Mouse (Mus musculus) adrenal gland, adult (tissue): ENCODE measurements at regions not wholly inside any gene's neighbourhood (a gene's known extent, or its start where the extent isn't known, plus 50 kb on each side); places are given as distances from the start of the nearest gene placed in this dataset.
"Not testable (repeated sequence)": the region's sequence is repeated elsewhere in the genome, so short reads cannot be mapped to it uniquely, and the experiment has no call there.

Experiments
- DNase-seq, 2 experiments: peaks; one replicate each; pipeline ENCODE4 v3.0.0; 2022 to 2023; ENCODE audit warnings: low spot score in 1 of 2; ENCODE audit not compliant: inconsistent age in 2 of 2

DNA sequence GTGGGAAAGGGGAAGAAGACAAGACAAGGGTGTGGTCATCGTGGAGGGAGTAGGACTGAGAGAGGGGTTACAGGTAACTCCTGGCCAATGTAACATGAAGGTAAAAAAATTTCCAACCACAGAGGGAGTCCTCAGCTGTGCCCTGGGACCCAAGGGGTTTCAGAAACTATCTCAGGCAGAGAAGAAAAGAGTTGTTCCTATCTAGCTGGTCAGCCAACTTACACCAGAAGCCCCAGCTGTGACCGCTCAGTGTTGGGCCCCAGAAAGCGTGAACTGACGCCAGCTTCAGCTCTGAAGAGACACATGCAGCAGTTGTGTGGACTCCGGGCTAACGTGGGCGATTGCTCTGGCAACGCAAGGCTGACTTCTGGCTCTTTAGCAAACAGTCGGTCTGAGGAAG is 52.2 kb downstream of the Rhob start:
- DNase-seq, result peak in 1 of 2 experiments; percentile 50

DNA sequence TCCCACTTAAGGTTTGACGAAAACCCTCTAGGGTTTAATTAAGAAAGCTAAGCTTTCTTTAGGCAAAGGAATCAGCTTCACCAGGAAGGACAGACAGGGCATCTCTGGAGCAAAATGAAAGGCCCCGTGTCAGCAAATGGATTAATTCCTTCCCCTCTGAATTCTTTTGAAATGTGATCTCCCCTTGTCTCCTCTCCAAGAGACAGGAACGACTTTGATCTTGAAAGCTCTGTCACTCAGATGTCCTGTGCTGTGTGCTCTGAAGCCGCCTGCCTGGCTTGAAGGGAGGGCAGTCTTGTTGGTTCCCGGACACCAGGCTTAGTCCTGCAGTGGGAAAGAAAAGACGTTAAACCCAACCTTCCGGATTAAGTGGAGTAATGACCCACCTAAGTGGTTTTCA is 52.8 kb downstream of the Rhob start:
- DNase-seq, result peak; percentile 47 to 73

DNA sequence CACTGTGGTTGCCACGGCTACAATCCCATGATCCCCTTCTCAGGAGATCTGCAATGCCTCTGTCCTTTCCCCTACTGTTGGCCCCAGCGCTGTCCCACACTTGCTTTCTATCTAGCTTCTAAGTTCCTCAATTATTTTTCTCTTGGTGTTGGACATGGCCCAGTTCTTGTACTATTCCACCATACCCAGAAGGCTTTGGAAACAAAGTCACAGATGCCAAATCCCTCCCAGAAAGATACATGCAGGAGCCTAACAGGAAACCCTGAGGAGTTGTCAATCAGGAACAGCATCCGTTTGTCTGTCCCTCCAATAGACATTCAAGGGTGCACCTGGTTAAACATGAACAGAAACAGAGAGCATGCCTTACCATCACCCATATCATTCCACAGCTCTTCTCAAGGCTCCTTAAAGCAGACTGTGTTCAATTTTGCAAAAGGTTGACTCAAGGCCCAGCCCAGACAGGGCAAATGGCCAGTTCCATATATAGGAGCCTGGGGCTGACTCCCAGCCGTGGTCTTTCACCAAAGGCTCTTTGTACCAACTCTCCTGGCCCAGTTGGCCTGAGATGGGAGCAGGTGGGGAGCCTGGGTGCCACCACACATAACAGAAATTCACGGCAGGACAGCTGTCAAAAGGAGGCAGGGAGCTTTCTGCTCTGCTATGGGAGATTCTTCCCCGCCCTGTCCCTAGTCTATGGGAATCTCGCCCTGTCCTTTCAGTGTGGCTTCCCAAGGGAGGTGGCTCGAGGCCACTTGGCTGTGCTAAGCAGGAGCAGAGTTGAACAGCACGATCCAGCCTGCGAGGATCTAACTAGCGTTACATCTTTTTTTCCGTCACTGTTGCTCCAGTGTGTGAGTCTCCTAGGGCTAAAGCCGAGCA is 54.6 kb downstream of the Rhob start:
- DNase-seq, result peak in 1 of 2 experiments; percentile 78

DNA sequence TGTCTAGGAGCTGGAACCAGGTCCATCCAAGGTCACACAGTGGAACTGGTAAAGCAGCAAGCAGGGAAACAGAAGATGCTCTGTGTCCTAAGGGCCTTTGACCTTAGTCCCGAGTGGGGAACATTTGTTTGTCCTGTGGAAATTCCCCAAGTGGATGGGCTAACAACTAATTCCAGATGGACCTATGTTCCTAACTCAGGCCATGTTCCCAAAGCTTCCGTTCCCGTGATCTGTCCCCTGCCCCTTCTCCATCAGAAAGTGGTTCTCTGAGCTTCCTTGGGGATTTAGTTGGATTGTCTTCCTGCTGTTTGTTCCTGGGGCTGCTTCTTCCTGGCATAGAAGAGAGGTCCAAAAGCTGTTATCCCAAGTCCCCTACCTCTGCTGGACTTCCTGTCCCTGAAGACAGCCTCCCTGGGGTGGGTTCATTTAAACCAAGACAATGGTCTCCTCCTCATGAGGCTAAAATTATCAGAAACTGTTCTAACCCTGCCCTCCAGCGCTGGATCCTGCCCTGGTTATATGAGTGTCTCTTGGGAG is 55.8 kb downstream of the Rhob start:
- DNase-seq, result peak in 1 of 2 experiments; percentile 77

DNA sequence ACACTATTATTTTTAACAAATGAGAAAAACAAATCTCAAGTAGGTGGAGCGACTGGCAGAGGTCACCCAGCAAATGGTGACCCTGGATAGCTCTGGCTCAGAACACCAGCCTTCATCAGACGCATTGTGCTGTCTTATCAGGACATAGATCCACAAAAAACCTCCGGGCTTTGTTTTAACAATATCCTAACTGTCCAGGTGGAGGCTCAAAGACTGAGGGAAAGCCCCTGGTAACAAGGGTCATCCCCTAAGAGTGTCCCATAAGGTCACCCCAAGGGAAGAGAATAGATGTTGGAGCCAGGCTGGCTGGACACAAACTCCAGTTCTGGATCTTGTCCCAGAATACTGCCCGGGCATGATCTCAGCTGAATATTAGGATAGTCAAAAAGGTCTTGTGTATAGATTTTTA is 56.6 kb downstream of the Rhob start:
- peak; percentile 63 to 90 for DNase-seq

DNA sequence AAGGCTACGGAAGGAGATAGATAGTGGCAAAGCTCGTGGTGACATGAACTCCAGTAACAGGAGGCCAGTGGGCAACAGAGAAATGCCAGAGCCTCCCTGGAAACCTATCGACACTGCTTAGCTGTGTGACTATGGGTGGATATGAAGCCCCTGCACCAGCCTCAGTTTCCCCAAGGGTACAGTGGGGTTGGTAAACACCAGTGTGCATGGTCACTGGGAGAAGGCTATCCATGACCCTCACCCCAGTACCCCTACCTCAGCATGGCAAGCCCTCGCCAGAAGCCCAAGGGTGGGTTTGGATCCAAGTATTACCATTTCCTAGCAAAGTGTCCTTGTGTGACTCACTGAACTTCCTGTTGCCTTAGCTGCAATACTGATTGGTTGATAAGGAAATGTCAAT is 58.5 kb downstream of the Rhob start:
- peak in 1 of 2 experiments; percentile 66 for DNase-seq

DNA sequence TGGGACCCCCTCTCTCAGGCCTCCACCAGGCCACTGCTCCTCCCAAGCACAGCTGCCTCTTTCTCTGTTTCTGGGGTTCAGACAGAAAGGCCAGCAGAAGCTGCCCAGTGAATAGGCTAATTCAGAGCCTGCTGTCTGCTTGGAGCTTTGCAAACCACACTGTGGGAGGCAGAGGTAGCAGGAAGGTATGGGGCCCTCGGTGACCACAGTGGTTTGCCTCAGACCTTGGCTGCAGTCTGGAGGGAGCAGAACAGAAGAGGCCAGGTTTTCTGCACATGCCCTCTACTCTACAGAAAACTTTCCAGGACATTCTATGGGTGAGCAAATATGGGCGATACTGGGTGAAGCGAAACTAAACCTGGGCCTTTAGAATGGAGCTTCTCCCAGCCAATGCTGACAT is 59.4 kb downstream of the Rhob start:
- DNase-seq, result peak in 1 of 2 experiments; percentile 49

DNA sequence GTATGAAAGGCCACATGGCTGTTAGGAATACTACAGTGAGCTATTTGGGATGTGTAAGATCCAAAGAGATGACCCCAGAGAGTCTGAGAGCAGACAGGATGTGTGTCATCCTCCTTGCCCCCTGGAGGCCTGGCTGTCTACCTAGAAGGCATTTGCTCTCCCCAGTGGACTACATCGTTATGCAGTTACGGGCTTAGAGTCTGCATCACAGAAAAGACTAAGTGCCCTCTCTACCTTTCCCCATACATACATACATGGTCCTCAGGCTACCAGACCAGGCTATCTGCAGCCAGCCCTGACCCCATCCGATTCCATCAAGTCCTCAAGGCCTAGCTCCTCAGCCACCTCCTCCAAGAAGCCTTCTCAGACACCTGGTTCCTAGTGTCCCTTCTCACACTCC is 59.9 kb downstream of the Rhob start:
- peak in 1 of 2 experiments; percentile 54 for DNase-seq

DNA sequence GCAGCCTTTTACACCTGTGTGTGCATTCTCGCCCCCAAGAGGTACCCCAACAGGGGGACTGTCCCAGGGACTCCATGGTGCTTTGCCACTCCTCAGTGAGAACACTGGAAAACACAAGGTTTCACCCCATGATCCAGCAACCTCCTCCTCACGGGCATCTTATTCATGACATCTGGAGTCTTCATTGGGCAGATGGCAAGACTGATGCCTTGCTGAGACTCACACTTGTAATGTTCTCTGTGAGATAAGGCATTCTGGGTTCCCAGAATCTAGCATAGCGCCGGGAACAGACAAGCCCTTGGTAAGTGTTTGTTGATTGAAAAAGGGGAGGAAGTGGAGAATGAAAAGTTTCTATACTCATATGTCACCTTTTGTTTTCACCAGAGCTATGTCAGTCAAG is 60.3 kb downstream of the Rhob start:
- no peak for DNase-seq

DNA sequence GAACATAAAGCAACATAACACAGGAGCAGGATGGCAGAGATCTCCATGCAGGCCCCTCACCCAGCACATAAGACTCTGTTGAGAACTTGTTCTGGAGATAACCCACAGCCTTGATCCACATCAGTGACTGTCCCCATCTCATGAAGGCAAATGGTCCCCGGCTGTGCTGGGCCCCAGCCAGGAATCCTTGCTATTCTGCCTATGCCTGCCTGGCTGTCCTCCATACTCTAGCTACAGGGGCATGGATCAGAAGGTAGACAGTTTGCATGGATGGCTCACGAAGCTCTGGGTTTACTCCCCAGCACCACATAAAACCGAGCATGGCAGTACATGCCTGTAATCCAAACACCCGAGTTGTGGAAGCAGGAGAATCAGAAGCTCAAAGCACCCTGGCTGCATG is 61.2 kb downstream of the Rhob start:
- peak in 1 of 2 experiments; percentile 60 for DNase-seq

DNA sequence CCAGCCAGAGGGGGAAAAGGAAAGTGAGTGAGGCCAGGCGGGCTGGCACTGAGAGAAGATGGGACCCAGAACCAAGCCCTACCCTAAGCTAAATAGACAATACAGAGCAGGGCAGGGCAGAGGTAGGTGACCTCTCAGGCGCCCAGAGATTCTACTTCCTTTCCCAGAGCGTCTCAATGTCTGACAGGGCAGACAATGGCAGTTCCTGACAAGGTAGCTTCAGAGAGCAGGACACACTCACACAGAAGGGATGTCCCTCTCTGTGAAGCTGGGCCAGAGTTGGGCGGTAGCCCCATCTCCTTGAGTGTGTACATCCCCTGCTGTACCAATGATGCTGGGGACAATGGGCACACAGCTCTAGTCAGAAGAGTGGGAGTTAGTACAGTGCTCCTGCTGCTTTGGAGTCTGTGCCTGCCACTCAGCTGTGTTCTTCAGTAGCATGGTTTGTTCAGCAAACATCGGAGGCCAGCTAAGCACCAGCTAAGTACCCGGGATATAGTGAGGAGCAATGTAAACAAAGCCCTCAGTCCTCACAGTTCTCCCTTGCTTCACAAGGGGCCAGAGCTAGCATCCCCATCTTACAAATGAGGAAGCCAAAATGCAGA is 62.7 kb downstream of the Rhob start:
- no peak for DNase-seq

DNA sequence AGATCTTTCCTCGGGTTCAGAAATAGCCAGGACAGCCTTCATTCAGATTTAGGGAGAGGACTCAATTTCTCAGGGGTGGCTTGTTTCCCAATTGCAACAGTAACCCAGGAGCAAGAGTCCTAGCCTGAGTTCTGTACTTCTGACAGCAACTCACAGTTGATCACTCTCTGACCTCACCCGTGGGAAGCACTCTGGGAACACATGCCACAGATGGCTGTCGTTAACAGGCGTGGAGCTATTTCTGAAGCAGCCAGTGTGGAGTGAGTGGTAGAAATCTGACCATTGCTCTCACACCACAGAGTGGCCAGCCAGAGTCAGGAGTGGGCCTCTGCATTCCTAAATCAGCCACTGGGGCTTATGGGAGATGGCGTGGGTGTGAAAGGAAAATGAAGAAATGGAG is 63.3 kb downstream of the Rhob start:
- no peak for DNase-seq

DNA sequence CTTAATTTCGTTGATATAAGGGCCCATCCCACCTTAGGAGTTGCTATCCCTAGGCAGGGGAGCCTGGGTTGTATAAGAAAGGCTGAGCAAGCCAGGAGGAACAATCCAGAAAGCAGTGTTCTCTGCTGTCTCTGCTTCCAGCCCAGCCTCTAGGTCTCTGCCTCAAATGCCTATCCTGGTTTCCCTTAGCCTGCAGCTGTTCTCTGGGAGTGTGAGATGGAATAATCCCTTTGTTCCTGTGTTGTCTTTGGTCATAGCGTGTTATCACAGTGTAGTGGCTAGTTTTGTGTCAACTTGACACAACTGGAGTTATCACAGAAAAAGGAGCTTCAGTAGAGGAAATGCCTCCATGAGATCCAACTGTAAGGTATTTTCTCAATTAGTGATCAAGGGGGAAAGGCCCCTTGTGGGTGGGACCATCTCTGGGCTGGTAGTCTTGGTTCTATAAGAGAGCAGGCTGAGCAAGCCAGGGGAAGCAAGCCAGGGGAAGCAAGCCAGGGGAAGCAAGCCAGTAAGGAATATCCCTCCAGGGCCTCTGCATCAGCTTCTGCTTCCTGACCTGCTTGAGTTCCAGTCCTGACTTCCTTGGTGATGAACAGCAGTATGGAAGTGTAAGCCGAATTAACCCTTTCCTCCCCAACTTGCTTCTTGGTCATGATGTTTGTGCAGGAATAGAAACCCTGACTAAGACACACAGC is 64.0 kb downstream of the Rhob start:
- DNase-seq, result not testable (repeated sequence)

DNA sequence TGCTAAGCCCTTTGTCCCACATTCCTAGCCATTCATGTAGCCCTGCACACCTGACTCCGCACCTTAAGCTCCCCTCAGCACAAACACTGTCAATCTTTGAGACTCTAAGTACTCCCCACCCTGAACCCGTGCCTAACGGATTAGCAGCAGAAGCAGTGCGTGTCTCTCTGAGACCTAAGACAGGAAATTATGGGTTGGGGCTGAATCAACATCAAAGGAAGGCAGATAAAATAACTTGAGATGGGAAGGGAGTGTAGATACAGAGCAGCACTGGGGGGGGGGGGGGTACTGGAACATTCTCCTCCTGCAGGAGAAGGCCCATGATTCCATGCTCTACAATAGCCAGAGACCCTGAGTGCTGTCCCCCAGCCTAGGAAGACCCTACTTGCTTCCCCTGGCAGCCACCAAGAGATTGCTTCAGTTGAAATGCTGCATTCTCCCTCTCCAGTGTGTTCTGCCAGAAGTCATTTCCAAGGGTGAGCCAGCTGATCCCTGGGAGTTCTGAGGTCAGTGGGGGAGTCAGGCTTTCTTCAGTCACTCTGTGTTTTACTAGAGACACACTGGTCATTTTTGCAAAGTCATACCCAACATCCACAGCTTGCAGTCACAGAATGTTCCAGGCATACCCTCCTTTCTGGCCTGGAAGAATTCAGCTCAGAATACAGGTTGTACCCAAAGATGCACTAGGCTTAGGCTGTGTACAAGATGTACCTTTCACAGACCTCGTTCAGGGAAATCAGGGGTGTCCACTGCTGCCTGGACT is 71.4 kb downstream of the Rhob start:
- DNase-seq, result peak in 1 of 2 experiments; percentile 77

DNA sequence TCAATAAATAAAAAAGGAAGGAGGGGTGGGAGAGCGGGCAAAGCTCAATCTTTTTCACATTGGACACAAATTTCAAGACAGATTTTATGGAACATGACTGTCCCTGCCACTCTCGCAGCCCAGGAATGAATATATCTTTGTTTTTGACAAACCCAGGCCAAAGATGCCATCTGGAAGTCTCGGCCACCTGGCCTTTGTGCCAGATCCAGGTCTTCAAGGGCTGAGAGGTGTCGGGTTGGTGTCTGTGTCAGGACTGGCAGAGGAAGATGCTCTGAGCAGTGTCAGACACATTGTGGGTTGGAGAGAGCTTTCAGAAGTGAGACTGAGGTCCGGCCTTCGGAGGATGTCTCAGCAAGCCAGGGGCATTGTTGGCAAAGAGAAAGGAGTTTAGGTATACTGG is 75.3 kb downstream of the Rhob start:
- no peak for DNase-seq

DNA sequence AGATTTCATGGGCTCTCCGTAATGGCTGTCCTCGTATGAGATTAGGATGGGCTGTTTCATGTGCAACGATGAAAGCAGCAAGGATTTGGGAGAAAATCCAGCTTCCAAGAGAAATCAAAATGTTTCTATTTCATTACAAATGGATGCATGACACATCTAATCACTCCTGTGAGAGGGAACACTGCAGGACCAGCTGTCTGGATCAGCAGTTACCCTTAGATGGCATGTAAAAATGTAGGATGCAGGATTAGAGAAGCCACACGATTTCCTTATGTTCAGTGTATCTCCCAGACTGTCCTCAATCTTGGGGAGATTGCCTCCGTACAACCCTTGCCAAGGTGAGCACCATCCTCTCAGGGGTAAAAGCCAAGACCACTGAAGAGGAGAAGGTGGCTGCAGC is 77.1 kb downstream of the Rhob start:
- no peak for DNase-seq

DNA sequence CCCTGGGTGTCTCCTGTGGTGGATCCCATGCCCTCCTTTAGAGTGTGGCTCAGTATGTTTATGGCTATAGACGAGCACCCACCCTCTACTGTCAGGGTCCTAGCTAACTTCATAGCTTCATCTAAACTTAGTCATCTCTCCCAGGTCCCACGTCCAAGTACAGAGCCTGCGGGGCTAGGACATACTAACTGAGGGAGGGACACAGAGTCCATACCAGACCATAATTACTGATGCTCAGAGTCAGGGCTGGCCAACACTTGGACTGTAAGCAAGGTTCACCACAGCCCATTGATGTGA is 78.6 kb downstream of the Rhob start:
- no peak for DNase-seq

DNA sequence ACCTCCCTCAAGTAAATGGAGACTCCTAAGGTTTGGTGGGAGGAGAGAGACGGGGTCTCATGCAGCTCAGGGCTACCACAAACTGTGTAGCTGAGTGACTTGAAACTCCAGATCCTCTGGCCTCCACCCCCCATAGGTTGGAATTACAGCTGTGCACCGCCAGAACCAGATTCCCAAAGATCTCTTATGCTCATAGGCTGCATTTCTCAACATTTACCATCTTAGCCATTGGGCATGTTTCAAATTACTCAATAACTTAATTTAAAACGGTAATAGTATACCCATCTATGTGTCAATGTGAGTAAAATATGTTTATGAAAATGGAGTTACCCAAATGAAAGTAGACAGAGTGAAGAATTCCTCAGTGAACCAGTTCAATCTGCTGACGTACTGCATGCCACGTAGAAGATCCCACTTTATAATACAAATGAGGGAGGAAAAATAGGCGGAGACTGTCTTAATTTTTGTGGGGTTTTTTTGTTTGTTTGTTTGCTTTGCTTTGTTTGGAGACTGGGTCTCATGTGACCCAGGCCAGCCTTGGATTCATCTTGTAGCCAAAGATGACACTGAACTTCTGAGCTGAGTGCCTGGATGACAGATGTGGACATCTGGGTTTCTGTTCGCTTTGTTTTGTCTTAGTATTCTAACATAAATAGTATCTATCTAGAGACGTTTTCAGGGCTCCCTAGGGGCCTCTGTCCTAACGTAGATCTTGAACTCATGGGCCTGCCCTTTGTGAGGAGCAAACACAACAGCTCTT is 79.1 kb downstream of the Rhob start:
- DNase-seq, result no peak

DNA sequence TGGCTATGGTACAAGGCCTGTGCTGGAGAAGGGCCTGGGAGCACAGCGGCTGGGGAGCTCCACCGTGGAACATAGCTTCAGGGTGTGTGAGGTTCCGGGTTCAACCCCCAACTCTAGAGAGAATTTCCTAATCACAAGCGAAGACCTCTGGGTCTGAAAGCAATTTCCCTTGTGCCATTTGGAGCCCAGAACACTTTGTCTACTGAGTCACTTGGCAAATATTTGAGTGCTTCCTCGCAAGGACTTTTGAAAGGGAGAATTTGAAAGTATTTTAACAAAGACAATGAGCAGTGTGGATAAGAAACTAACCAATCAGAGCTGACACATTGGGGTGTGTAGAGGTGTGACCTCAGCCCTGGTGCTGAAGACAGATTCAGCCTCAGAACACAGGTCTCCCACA is 80.9 kb downstream of the Rhob start:
- DNase-seq, result peak in 1 of 2 experiments; percentile 71

DNA sequence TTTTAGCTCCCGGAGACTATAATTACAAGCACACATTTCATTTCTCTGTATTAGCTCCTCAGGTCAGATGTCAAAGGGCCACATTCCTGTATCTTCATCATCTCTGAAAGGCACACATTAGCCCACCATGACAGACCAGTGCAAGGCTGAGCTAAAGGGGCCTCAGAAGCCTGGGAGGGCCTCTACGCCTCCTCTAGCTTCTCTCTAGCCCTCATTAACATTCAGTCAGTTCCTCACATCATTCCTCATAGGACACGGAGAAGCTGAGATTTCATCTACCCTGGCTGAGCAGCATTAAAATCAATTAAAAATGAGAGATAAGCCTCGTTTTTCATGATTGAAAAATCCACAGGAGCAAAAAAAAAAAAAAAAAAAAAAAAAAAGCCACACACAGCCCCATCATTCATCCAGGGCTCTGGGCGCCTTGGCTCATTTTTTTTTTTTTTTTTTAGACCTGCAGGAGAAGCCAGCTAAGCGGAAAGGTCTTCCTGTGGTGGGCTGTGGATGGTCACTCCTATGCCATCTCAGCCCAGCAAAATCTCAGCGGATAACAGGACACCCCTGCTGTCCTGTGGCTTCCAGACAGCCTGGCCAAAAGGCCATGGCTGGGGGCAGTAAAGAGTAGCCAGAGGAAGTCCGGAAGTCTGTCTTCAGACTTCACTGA is 82.5 kb downstream of the Rhob start:
- no peak for DNase-seq
